Mouse (Mus musculus) thymus, postnatal 4 days (tissue): ENCODE results near the gene Fam107b.
"Not testable (repeated sequence)": the region's sequence is repeated elsewhere in the genome, so short reads cannot be mapped to it uniquely, and the experiment has no call there.

Experiments
- DNase-seq: peaks from one replicate; pipeline ENCODE4 v3.0.0; 2021

Gene Fam107b

DNA sequence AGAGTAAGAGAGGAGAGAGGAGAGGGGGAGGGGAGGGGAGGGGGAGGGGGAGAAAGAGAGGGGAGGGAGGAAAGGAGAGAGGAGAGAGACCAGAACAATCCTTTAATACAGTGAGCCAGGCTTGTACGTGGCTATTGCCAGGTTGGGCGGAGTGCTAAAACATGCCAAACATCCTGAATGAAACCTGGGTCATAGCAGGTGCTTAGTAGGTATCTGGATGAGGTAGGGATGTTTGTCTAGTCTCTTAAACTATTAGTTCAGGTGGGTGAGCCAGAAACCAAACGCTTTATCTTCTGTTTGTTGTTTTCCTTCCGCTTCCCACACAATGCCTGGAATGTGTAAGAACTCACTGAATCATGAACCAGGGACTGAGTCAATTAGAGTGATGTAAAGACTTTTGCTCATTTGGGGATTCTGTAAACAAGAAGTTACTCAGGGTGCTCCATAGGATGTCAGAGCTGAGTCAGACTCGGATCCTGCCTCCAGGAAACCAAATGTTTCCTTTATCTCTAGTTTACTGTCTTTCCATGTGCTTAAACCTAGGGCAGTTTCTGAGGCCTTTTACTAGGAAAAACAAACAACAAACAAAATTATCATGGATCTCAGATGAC lies 89.1 kb downstream of the Fam107b start:
- DNase-seq, result peak; percentile 29

DNA sequence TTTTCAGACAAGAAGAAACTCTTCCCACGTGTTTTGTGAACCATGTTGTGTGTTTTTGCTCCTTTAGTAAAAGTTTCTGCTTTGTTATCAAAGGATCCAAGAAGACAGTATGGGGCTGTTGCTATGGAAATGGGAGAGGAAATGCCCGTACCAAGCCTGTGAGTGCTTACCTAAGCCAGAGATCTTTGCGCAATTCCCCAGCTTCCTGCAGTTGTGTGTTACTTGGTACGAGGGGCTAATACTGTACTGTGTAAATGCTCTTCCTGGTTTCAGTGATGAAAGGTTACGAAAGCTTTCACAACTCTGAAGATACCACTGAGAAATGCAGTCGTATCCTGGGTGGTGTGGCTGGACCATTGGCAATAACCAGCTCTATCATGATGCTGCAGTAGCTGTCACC lies 93.8 kb downstream of the Fam107b start:
- DNase-seq, result no peak

- peak; percentile 33 for DNase-seq
These were observed 98.4 kb downstream of the Fam107b start for GRCm38 (mm10) chr2:3668682-3669081.

GRCm38 (mm10) chr2:3669646-3670045 lies 99.4 kb downstream of the Fam107b start:
- no peak for DNase-seq

DNA sequence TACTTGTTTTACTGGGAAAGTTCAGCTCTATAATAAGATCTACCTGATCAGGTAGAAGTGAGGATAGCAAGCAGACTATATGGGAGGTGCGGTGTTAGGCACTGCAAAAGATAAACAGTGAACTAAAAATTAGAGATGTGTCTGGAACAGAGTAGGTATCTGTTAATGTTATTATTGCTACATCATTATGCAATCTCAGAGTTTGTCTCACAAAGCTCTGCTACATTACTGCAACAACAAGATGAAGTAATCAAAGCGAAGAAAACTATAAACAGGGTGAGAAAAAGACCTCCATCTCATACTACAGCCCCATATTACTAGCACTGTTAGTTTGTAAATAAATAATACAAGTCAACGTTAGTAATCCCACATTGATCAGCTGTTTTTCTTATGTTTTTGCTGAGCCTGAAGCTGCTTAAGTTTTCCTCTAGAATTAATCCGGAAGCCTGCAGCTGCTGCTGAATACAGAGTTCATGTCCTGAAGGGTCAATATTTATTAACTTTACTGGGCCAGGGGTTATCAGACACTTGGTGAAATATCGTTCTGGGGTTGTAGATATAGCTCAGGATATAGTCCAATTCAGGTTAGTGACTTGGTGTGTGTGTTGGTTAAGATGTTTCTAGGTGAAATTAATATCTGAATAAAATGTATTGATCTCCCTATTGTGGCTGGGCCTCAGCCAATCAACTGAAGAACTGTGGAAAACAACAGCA lies 102.5 kb downstream of the Fam107b start:
- no peak for DNase-seq

DNA sequence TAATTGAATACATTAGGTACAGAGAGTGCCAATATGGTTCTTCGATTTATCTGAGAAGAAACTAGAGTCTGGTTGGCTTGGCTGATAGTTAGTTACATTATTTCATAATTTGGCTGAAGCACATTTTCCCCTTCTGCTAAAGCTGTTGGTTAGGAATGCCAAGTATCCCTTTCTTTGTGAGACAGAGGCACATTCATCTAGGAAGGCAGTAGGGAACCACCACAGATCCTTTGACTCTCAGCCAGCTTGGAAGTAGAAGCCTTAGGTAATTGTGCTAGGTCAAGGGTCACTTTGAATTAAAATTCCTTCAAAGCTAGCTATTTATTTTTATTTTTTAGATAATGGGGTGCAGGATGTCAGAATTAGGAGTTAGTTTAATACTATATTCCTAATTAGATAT lies 105.2 kb downstream of the Fam107b start:
- no peak for DNase-seq

- no peak for DNase-seq
These were observed 112.4 kb downstream of the Fam107b start for GRCm38 (mm10) chr2:3682699-3683098.

- no peak for DNase-seq
These were observed 113.1 kb downstream of the Fam107b start for GRCm38 (mm10) chr2:3683343-3683742.

- no peak for DNase-seq
These were observed 113.5 kb downstream of the Fam107b start for GRCm38 (mm10) chr2:3683751-3684229.

DNA sequence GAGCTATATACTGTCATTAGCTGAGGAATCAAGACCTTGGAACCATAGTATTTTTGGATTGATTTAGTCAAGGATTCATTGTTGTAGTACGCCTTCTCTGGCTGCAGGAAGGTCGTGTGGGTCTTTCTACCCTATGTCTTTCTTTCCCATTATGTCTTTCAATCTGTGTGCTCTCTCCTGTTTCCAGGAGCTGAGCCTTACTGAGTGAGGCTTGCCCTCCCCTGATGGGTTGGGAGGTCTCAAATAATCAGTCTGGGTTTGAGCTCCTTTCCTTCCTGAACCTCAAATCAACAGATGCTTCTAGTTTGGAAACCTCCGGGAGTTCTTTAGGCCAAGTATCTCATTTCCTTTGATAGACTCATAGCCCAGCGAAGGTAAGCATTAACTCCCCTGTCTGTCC lies 119.9 kb downstream of the Fam107b start:
- no peak for DNase-seq

DNA sequence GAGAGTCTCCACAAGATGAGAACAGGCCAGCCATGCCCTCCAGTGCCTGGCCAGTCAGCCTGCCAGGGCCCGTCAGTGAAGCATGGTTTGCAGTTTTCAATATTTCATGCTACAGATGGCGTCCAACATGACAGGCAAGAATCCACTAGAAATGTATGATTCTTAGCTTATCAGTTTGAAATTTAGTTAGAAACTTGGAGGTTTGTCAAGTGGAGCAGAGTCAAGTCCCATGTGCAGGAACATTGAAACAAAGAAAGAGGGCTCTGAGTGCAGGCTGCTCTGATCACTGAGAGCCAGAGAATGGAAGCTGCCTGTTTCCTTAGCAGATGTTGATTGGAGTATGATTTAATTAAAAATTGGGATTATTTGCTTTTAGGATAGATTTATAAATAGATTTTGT lies 122.5 kb downstream of the Fam107b start:
- no peak for DNase-seq

DNA sequence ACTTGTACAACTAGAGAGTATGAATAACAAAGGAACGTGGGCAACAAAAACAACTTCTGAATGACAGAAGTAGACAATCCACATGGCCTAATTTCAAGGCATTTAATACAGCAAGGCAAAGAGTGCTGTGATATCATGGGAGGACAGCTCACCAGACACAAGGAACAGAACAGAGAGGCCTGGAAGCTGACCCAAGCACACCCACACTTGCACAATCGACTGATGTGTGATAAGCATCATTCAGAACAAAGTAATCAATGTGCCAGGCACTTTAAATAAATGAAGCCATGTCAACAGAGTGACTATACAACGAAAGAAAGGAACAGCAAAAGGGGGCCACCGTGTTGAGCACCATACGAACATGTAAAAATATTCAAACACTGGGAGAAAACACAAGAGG lies 125.6 kb downstream of the Fam107b start:
- no peak for DNase-seq

DNA sequence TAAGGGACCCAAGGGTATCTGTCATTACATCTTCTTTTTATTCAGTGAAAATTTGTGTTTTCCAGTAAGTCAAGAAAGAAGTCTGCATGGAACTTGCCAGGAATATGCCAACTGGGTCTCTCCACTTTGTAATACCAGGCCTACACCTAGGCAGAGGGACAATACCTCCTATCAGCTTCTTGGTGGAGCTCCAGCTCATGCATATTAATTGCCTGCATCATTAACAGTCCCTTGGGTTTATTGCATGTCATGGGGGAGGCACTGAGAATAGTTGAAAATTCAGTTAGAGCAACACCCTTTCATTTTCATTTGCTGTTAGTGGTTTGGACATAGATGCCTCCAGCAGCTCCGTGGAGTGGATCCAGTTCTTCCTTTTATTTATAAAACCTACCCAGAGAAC lies 130.1 kb downstream of the Fam107b start:
- no peak for DNase-seq

GRCm38 (mm10) chr2:3702640-3703190 lies 132.4 kb downstream of the Fam107b start:
- no peak for DNase-seq

DNA sequence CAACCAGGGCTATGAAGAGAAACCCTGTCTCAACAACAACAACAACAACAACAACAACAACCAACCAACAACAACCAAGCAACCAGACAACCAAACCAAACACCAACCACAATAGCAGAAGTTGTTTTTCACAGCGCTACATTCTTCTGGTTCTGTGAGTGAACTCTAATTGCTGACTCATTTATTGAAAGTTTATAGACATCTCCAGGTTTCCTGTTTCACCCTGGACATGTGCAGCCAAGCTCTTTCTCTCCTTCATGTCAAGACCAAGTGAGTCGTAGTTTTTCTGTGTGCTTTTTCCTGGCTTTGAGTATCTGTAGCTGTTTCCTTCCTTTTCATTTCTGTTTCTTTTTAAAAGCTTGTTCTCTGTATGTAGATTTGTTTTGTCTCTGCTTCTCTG lies 133.5 kb downstream of the Fam107b start:
- DNase-seq, result no peak

DNA sequence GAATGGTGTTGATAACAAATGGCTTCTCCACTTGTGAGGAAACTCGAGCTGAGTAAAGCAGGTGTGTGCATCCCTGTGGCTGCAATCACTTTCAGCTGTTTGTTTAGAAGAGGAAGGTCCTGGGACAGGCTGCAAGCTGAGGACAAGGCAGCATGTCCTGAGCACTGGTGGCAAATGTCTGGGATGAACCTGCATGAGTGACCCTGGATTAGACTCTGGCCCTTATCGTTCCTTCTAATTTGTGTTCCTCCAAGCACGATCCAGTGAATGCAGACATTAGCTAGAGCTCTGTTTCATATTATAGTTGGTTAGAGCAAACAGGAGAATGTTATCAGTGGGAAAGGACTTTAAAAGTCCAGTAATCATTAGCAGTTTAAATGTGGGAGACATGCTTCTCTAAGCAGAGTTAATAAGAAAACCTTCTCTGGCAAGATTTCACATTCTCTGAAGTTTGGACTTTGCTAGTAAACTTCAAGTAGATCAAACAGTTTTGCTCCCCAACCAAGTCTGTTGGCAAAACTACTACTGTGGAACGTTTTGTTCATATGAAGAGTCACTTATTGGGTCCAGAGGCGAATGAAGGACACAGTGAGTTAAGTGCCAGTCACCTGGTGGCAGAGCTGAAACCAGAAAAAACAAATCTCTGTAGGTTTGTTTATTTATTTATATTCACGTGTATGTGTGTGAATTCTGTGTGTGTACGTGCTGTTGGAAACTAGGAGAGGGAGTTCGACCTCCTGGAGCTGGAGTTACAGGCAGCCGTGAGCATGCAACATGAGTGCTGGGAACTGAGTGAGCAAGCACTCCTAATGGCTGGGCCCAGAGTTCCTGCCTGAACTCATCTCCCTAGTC lies 134.2 kb downstream of the Fam107b start:
- DNase-seq, result no peak

DNA sequence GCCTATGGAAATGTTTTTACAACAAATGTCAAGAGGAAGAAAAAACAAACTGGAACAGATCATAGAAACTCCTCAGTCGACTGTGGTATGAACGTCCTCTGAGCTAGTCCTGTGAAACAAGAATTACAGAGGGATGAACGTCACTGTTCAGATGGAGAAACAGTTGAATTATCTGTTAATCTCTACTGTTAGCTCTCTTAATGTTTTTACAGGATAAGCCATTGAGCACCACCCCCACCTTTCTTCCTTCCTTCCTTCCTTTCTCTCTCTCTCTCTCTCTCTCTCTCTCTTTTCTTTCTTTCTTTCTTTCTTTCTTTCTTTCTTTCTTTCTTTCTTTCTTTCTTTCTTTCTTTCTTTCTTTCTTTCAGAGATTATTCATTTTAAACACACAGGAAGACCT lies 135.0 kb downstream of the Fam107b start:
- not testable (repeated sequence) for DNase-seq

DNA sequence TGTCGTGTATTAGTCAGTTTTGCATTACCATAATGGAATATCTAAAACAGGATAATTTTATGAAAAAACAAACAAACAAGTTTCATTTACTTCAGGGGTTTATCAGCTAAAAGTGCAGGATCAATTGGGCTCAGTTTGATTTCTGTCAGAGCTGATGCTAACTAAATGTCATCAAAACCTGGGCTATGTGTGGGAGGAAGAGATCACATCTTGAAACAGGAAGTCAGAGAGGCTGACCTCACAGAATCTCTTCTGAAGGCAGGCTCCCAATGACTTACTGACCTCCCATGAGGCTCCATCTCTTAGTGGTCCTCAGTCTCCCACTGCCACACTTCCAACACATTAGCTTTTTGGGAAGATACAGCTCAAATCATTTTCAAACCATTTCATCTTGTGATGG lies 136.9 kb downstream of the Fam107b start:
- no peak for DNase-seq

GRCm38 (mm10) chr2:3708621-3709020 lies 138.3 kb downstream of the Fam107b start:
- no peak for DNase-seq

- no peak for DNase-seq
These were observed 139.6 kb downstream of the Fam107b start for GRCm38 (mm10) chr2:3709882-3710281.

GRCm38 (mm10) chr2:3710521-3710920 lies 140.2 kb downstream of the Fam107b start:
- DNase-seq, result no peak

DNA sequence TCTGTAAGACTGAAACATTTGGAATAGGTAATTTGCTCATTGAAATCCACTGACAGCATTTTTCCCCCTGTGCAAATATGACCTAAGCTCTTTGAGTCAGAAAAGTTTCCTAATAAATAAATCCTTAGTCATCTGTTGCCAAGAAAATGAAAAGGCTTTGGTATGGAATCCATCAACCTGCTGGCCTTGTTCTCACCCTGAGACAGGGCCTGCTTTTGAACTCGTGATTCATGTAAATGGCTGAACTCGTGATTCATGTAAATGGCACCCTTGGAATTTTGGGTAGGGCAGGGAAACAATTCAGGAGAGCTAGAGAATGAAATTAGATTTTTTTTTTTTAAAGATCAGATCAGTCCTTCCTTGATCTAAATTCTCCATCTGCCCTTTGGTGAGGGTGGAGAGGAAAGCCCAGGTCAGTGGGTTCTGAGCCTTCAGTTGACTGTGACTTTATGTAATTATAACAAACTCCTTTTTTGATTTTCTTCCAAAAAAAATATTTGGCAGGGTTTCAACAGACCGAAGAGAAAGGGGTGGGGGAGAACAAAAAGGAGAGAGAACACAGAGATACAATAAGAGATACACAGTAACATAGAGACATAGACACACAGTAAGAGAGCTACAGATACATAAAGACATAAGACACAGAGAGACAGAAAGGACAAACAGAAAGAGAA lies 142.2 kb downstream of the Fam107b start:
- no peak for DNase-seq

- DNase-seq, result peak; percentile 100
These were observed 143.0 kb downstream of the Fam107b start for GRCm38 (mm10) chr2:3713212-3713681.
